Mouse (Mus musculus) embryonic fibroblast, embryonic 13.5 days (primary cell): ENCODE measurements at regions not wholly inside any gene's neighbourhood (a gene's known extent, or its start where the extent isn't known, plus 50 kb on each side); places are given as distances from the start of the nearest gene placed in this dataset.

ENCODE experiments used
- CTCF ChIP-seq: IDR thresholded peaks from 2 replicates; pipeline ENCODE4 v1.5.1; 2011; ENCODE audit warnings: mild to moderate bottlenecking, control low read depth, low read length, moderate library complexity, borderline replicate concordance; ENCODE audit not compliant: insufficient read depth
- POLR2A ChIP-seq: IDR thresholded peaks from 2 replicates; pipeline ENCODE4 v1.6.1; 2011; ENCODE audit warnings: low read depth, mild to moderate bottlenecking, control low read depth, low read length, moderate library complexity

GRCm38 (mm10) chr12:28176016-28176415, 376.2 kb downstream of the Dcdc2c start:
- TF ChIP-seq CTCF (no peak), POLR2A (no peak)
